Mouse (Mus musculus) midbrain, embryonic 11.5 days (tissue): ENCODE results near the gene Chpf. TPM values are rescaled to one million over a fixed set of nuclear protein-coding genes. Genes with fewer than 3 reads are reported as not detected.

Experiments
- ATAC-seq: fragments of 200-750 bp; cut with Nextera tagmentation; 2 replicates; pipeline ENCODE4 v1.8.0; 2017; ENCODE audit warnings: moderate TSS enrichment, moderate library complexity; ENCODE audit not compliant: low FRiP score
- DNase-seq: peaks from one replicate; pipeline ENCODE4 v3.0.0; 2015; ENCODE audit warnings: low spot score; ENCODE audit errors: missing footprints
- H3K27ac ChIP-seq: fragments of 300-500 bp; sonication (generic); 2 replicates; pipeline ENCODE4 v1.5.1; 2014; ENCODE audit warnings: low read depth, low read length
- H3K27me3 ChIP-seq: fragments of 300-500 bp; sonication (generic); 2 replicates; pipeline ENCODE4 v1.6.1; 2014; ENCODE audit warnings: mild to moderate bottlenecking, low read length, moderate library complexity, mixed read lengths; ENCODE audit not compliant: control insufficient read depth, insufficient read depth
- H3K36me3 ChIP-seq: fragments of 300-500 bp; sonication (generic); 2 replicates; pipeline ENCODE4 v1.6.1; 2014; ENCODE audit warnings: mild to moderate bottlenecking, low read length, moderate library complexity, mixed read lengths; ENCODE audit not compliant: control insufficient read depth, insufficient read depth
- H3K4me1 ChIP-seq: fragments of 300-500 bp; sonication (generic); 2 replicates; pipeline ENCODE4 v1.6.1; 2014; ENCODE audit warnings: low read length; ENCODE audit not compliant: control insufficient read depth, insufficient read depth
- H3K4me2 ChIP-seq: fragments of 300-500 bp; sonication (generic); 2 replicates; pipeline ENCODE4 v1.6.1; 2014; ENCODE audit warnings: mild to moderate bottlenecking, moderate library complexity
- H3K4me3 ChIP-seq: fragments of 300-500 bp; sonication (generic); 2 replicates; pipeline ENCODE4 v1.5.1; 2014; ENCODE audit warnings: low read depth, low read length
- H3K9ac ChIP-seq: fragments of 300-500 bp; sonication (generic); 2 replicates; pipeline ENCODE4 v1.6.1; 2014; ENCODE audit warnings: low read length
- H3K9me3 ChIP-seq: fragments of 300-500 bp; sonication (generic); 2 replicates; pipeline ENCODE4 v1.6.1; 2016; ENCODE audit warnings: low read length; ENCODE audit not compliant: control insufficient read depth
- WGBS: fragments of 180-500 bp; shearing (Covaris S2); extraction: QIAGEN DNeasy Blood & Tissue Kit; methylation state at CpG from one replicate; pipeline ENCODE4 v1.1.7; 2014; 5-methylcytosine and 5-hydroxymethylcytosine counted together
- polyA plus RNA-seq: library from polyadenylated mRNA; unstranded; fragments of >200 nt; fragmentation: Nextera tagmentation; extraction: Ambion mirVana; gene quantifications from 2 replicates; pipeline ENCODE4 v1.2.1, GENCODE M21; 2014

Gene Chpf
- polyA plus RNA-seq, result 15.2 and 20.8 TPM in 2 replicates

GRCm38 (mm10) chr1:75478916-75479634 is at the start of gene Chpf, which contains the start of gene Tmem198:
TSS of gene Chpf (minus strand) at chr1:75479307.
TSS of gene Tmem198 (plus strand) at chr1:75479532.
- Histone ChIP-seq H3K9ac (peak within 1 kb of the TSS; percentile 79), H3K27me3 (peaks cover 9% of the 10 kb centered on the region; the same call in 1 of the 2 replicates), H3K4me2 (peak within 1 kb of the TSS; percentile 80), H3K4me3 (peak within 1 kb of the TSS; percentile 62), H3K36me3 (peaks cover 20% of the 10 kb centered on the region; the same call in 1 of the 2 replicates), H3K9me3 (no peaks in the 10 kb centered on the region), H3K4me1 (peaks cover 22% of the 10 kb centered on the region), H3K27ac (peak within 1 kb of the TSS; percentile 25; the same call in 1 of the 2 replicates)
- DNase-seq, result peak; percentile 100
- peak; percentile 93 for ATAC-seq
- WGBS, result 0% methylated on average over 49 of the region's 76 CpGs

GRCm38 (mm10) chr1:75524679-75525078 is 45.6 kb upstream of the Chpf start:
- no peaks in the 10 kb centered on the region for H3K9me3 ChIP-seq
- H3K9ac ChIP-seq, result no peak overlapping the region
- no peaks in the 10 kb centered on the region; the same call in 1 of the 2 replicates for H3K4me1 ChIP-seq
- no peak overlapping the region for H3K4me3 ChIP-seq
- no peaks in the 10 kb centered on the region for H3K27me3 ChIP-seq
- DNase-seq (no peak), ATAC-seq (no peak)
- H3K36me3 ChIP-seq, result peaks cover 5% of the 10 kb centered on the region
- H3K4me2 ChIP-seq, result no peak overlapping the region
- 91% methylated on average over 7 of the region's 7 CpGs for whole genome bisulfite sequencing
- no peak overlapping the region for H3K27ac ChIP-seq

- WGBS, result under 1% methylated on average over 46 of the region's 46 CpGs
Observed at GRCm38 (mm10) chr1:75521321-75522031, 42.4 kb upstream of the Chpf start, which contains the start of gene Stk11ip. TSS of gene Stk11ip (plus strand) at chr1:75521529.

GRCm38 (mm10) chr1:75519576-75519975 is 40.5 kb upstream of the Chpf start:
- Histone ChIP-seq H3K9ac (no peak overlapping the region), H3K27ac (no peak overlapping the region), H3K27me3 (no peaks in the 10 kb centered on the region), H3K4me2 (no peak overlapping the region), H3K9me3 (no peaks in the 10 kb centered on the region), H3K36me3 (no peaks in the 10 kb centered on the region), H3K4me1 (no peaks in the 10 kb centered on the region; the same call in 1 of the 2 replicates), H3K4me3 (no peak overlapping the region)
- WGBS, result 90% methylated on average over 5 of the region's 5 CpGs
- DNase-seq (no peak), ATAC-seq (no peak)

More at GRCm38 (mm10) chr1:75521321-75522031, 42.4 kb upstream of the Chpf start, which contains the start of gene Stk11ip:
- no peaks in the 10 kb centered on the region; the same call in 1 of the 2 replicates for H3K4me1 ChIP-seq
- H3K36me3 ChIP-seq, result no peaks in the 10 kb centered on the region
- H3K9me3 ChIP-seq, result no peaks in the 10 kb centered on the region
- peak within 1 kb of the TSS; percentile 76 for H3K27ac ChIP-seq
- ATAC-seq, result peak; percentile 98
- H3K4me3 ChIP-seq, result peak within 1 kb of the TSS; percentile 53
- H3K9ac ChIP-seq, result peak within 1 kb of the TSS; percentile 56
- peak; percentile 100 for DNase-seq
- H3K27me3 ChIP-seq, result no peaks in the 10 kb centered on the region
- H3K4me2 ChIP-seq, result peak within 1 kb of the TSS; percentile 59

- H3K4me1 ChIP-seq, result no peaks in the 10 kb centered on the region; the same call in 1 of the 2 replicates
- no peaks in the 10 kb centered on the region for H3K27me3 ChIP-seq
- no peak overlapping the region for H3K4me3 ChIP-seq
- H3K27ac ChIP-seq, result no peak overlapping the region
- DNase-seq (peak; percentile 73), ATAC-seq (no peak)
- no peak overlapping the region for H3K4me2 ChIP-seq
- H3K9me3 ChIP-seq, result no peaks in the 10 kb centered on the region
- WGBS, result 98% methylated on average over 4 of the region's 4 CpGs
- no peaks in the 10 kb centered on the region for H3K36me3 ChIP-seq
- no peak overlapping the region for H3K9ac ChIP-seq
Observed at GRCm38 (mm10) chr1:75518427-75518826, 39.3 kb upstream of the Chpf start.

GRCm38 (mm10) chr1:75517984-75518383 is 38.9 kb upstream of the Chpf start:
- Histone ChIP-seq H3K4me2 (no peak overlapping the region), H3K36me3 (no peaks in the 10 kb centered on the region), H3K27me3 (no peaks in the 10 kb centered on the region), H3K4me3 (no peak overlapping the region), H3K27ac (no peak overlapping the region), H3K9me3 (no peaks in the 10 kb centered on the region), H3K4me1 (no peaks in the 10 kb centered on the region; the same call in 1 of the 2 replicates), H3K9ac (no peak overlapping the region)
- ATAC-seq (no peak), DNase-seq (peak; percentile 71)
- WGBS, result 61% methylated on average over 3 of the region's 4 CpGs

GRCm38 (mm10) chr1:75516703-75517380 is 37.7 kb upstream of the Chpf start:
- Histone ChIP-seq H3K27ac (no peak overlapping the region), H3K4me2 (no peak overlapping the region), H3K9me3 (no peaks in the 10 kb centered on the region), H3K36me3 (no peaks in the 10 kb centered on the region), H3K4me1 (no peaks in the 10 kb centered on the region; the same call in 1 of the 2 replicates), H3K9ac (no peak overlapping the region), H3K27me3 (no peaks in the 10 kb centered on the region), H3K4me3 (no peak overlapping the region)
- ATAC-seq (no peak), DNase-seq (peak; percentile 68)
- WGBS, result 83% methylated on average over 15 of the region's 15 CpGs

GRCm38 (mm10) chr1:75512550-75512949 is 33.4 kb upstream of the Chpf start:
- Histone ChIP-seq H3K4me2 (no peak overlapping the region), H3K9me3 (no peaks in the 10 kb centered on the region), H3K4me3 (no peak overlapping the region), H3K27me3 (no peaks in the 10 kb centered on the region; the same call in 1 of the 2 replicates), H3K9ac (no peak overlapping the region), H3K4me1 (no peaks in the 10 kb centered on the region), H3K27ac (no peak overlapping the region), H3K36me3 (no peaks in the 10 kb centered on the region)
- no peak for ATAC-seq
- WGBS, result 87% methylated on average over 3 of the region's 3 CpGs
- peak; percentile 21 for DNase-seq
